9 mouse cellular contexts compared by ENCODE assay signal in genomic region chr17:34651507-34652221, GRCm38 (mm10). TPM values are rescaled to one million over a fixed set of nuclear protein-coding genes. Genes with fewer than 3 reads are reported as not detected.
DNase-seq lines count a peak whose midpoint lies in the region; ATAC-seq and TF ChIP-seq lines count a peak whose summit lies in the region.
"Had no signal": no experiment of that assay in that cellular context is flagged by ENCODE, and none has a peak within 500 bp of the region (broad histone marks: within the 10 kb centered on the region; RNA-seq: fewer than 3 reads in every experiment).

No protein-coding gene starts in this region.

- TF ChIP-seq EP300 in liver, embryonic 14.5 days (IDR thresholded peaks at IDR 0.05; ENCODE audit: low read depth), result no peak

- H3K9ac ChIP-seq in liver, adult 2 months (ENCODE audit: low read depth, low read length), result no peak overlapping the region
- H3K9ac ChIP-seq in liver, embryonic 12.5 days, result no peak overlapping the region
- H3K9ac ChIP-seq in liver, embryonic 14.5 days (replicated peaks), result no peak overlapping the region
- H3K9ac ChIP-seq in hindbrain, embryonic 12.5 days, result no peak overlapping the region
- H3K9ac ChIP-seq: lung, embryonic 15.5 days had no signal

- H3K4me2 ChIP-seq in liver, embryonic 12.5 days, result no peak overlapping the region
- no peak overlapping the region for H3K4me2 ChIP-seq in liver, embryonic 14.5 days (ENCODE audit: low read depth)
- no peak overlapping the region for H3K4me2 ChIP-seq in hindbrain, embryonic 12.5 days (replicated peaks)
- H3K4me2 ChIP-seq: lung, embryonic 15.5 days had no signal

- TF ChIP-seq CTCF in liver, adult 2 months (IDR thresholded peaks at IDR 0.05; ENCODE audit: low read depth, low read length), result peak; percentile 66
- peak; percentile 81 for TF ChIP-seq CTCF in liver, embryonic 14.5 days (IDR thresholded peaks at IDR 0.05; ENCODE audit: low read depth)

- H3K79me2 ChIP-seq in liver, adult 2 months (ENCODE audit: control insufficient read depth, insufficient read depth, low read length), result no peaks in the 10 kb centered on the region

- 62% methylated on average over 19 of the region's 19 CpGs for WGBS in liver, adult 2 months
- 59% methylated on average over 19 of the region's 19 CpGs for WGBS in liver, embryonic 12.5 days (ENCODE audit: insufficient replicate concordance)
- 56% methylated on average over 19 of the region's 19 CpGs for WGBS in liver, embryonic 14.5 days (ENCODE audit: insufficient replicate concordance)
- WGBS in hindbrain, embryonic 12.5 days, result 49% methylated on average over 19 of the region's 19 CpGs

- no peak for TF ChIP-seq POLR2A in liver, adult 2 months (IDR thresholded peaks at IDR 0.05; ENCODE audit: extremely low read depth, insufficient read depth, low read length)

- H3K36me3 ChIP-seq in liver, adult 2 months (ENCODE audit: control insufficient read depth, insufficient read depth, low read length), result peaks cover 3% of the 10 kb centered on the region; the same call in 1 of the 2 replicates
- H3K36me3 ChIP-seq in liver, embryonic 12.5 days, result peaks cover 68% of the 10 kb centered on the region
- H3K36me3 ChIP-seq in liver, embryonic 14.5 days (replicated peaks; ENCODE audit: control insufficient read depth, insufficient read depth, low read depth), result peaks cover 2% of the 10 kb centered on the region
- peaks cover 61% of the 10 kb centered on the region for H3K36me3 ChIP-seq in hindbrain, embryonic 12.5 days

- H3K4me3 ChIP-seq in liver, adult 2 months (ENCODE audit: insufficient read depth, low read depth, low read length), result no peak overlapping the region
- H3K4me3 ChIP-seq in liver, embryonic 12.5 days, result no peak overlapping the region
- no peak overlapping the region for H3K4me3 ChIP-seq in liver, embryonic 14.5 days (ENCODE audit: insufficient read depth in 1 of 2, low read depth in 2 of 2, low read length in 2 of 2)
- no peak overlapping the region for H3K4me3 ChIP-seq in hindbrain, embryonic 12.5 days
- H3K4me3 ChIP-seq: lung, embryonic 15.5 days had no signal

- no peaks in the 10 kb centered on the region for H3K27me3 ChIP-seq in liver, adult 2 months (ENCODE audit: control insufficient read depth, insufficient read depth, low read length)
- no peaks in the 10 kb centered on the region for H3K27me3 ChIP-seq in liver, embryonic 12.5 days (replicated peaks)
- H3K27me3 ChIP-seq in liver, embryonic 14.5 days (ENCODE audit: control insufficient read depth, insufficient read depth, low read length), result no peaks in the 10 kb centered on the region
- no peaks in the 10 kb centered on the region for H3K27me3 ChIP-seq in hindbrain, embryonic 12.5 days
- H3K27me3 ChIP-seq: lung, embryonic 15.5 days had no signal

- H3K9me3 ChIP-seq in liver, embryonic 12.5 days (replicated peaks), result no peaks in the 10 kb centered on the region
- no peaks in the 10 kb centered on the region for H3K9me3 ChIP-seq in liver, embryonic 14.5 days (ENCODE audit: control insufficient read depth, low read length)
- H3K9me3 ChIP-seq in hindbrain, embryonic 12.5 days (replicated peaks), result no peaks in the 10 kb centered on the region
- H3K9me3 ChIP-seq: lung, embryonic 15.5 days had no signal

- H3K4me1 ChIP-seq in liver, adult 2 months (ENCODE audit: control insufficient read depth, insufficient read depth, low read length), result peaks cover 6% of the 10 kb centered on the region; the same call in 1 of the 2 replicates
- H3K4me1 ChIP-seq in liver, embryonic 12.5 days, result peaks cover 20% of the 10 kb centered on the region
- H3K4me1 ChIP-seq in liver, embryonic 14.5 days (replicated peaks; ENCODE audit: control insufficient read depth in 2 of 2, insufficient read depth in 2 of 2, low read length in 1 of 2), result peaks cover 3 to 7% of the 10 kb centered on the region in 2 experiments
- H3K4me1 ChIP-seq in hindbrain, embryonic 12.5 days, result peaks cover 14% of the 10 kb centered on the region

- no peak overlapping the region for H3K27ac ChIP-seq in liver, adult 2 months (replicated peaks; ENCODE audit: insufficient read depth, low read depth, low read length)
- no peak overlapping the region for H3K27ac ChIP-seq in liver, embryonic 12.5 days
- no peak overlapping the region for H3K27ac ChIP-seq in liver, embryonic 14.5 days
- H3K27ac ChIP-seq in hindbrain, embryonic 12.5 days, result no peak overlapping the region
- H3K27ac ChIP-seq: lung, embryonic 15.5 days had no signal

- DNase-seq in cerebellum, adult 11-12 months, result peak; percentile 43
- no peak for DNase-seq in cerebellum, adult 11 months
- no peak for DNase-seq in liver, adult 2 months (ENCODE audit: extremely low read depth, low read depth, low spot score)
- peak; percentile 64 for DNase-seq in adrenal gland, postnatal 25 days
- no peak for DNase-seq in liver, embryonic 14.5 days (ENCODE audit: low read depth in 3 of 3, low spot score in 3 of 3)

- ATAC-seq in liver, embryonic 12.5 days, result no peak
- no peak for ATAC-seq in liver, embryonic 14.5 days (ENCODE audit: insufficient read depth)
- ATAC-seq in inflammation-experienced regulatory T-cells, adult 6 months, result no peak
- no peak for ATAC-seq in hindbrain, embryonic 12.5 days (ENCODE audit: low FRiP score)

RNA-seq across cellular contexts. Expression of gene Atf6b, which starts 4.7 kb away (rescaled TPM):
- total RNA-seq in liver, adult 2 months (2014; rRNA removed), result 4.4 and 6.6 TPM in 2 replicates
- polyA plus RNA-seq in liver, adult 2 months (2012; rRNA removed), result 29.8 and 34.6 TPM in 2 replicates
- 37.0 and 37.3 TPM in 2 replicates for polyA plus RNA-seq in liver, embryonic 12.5 days (2016; fragmentation: Nextera tagmentation; extraction: Ambion mirVana)
- 50.4 and 52.5 TPM in 2 replicates for total RNA-seq in adrenal gland, postnatal 25 days (2021)
- 15.5 and 16.6 TPM in 2 replicates for polyA plus RNA-seq in liver, embryonic 14.5 days (2012; rRNA removed)
- 11.3 and 12.6 TPM in 2 replicates for polyA plus RNA-seq in liver, embryonic 14.5 days (2014; fragmentation: Nextera tagmentation; extraction: Ambion mirVana)
- 10 to 100 TPM; 19.0 to 21.9 (median 19.3) TPM for polyA plus RNA-seq in inflammation-experienced regulatory T-cells, adult 6 months (2017; shearing (Covaris generic))
- 114 and 119 TPM in 2 replicates for polyA plus RNA-seq in hindbrain, embryonic 12.5 days (2016; fragmentation: Nextera tagmentation; extraction: Ambion mirVana)

RNA-seq across cellular contexts. Expression of gene Fkbpl, which starts 7.1 kb away (rescaled TPM):
- total RNA-seq in liver, adult 2 months (2014; rRNA removed), result 4.2 and 5.3 TPM in 2 replicates
- 2.0 and 3.0 TPM in 2 replicates for polyA plus RNA-seq in liver, adult 2 months (2012; rRNA removed)
- polyA plus RNA-seq in liver, embryonic 12.5 days (2016; fragmentation: Nextera tagmentation; extraction: Ambion mirVana), result 6.7 and 7.1 TPM in 2 replicates
- total RNA-seq in adrenal gland, postnatal 25 days (2021), result 13.4 TPM in 2 replicates
- 0.47 and 1.6 TPM in 2 replicates for polyA plus RNA-seq in liver, embryonic 14.5 days (2012; rRNA removed)
- polyA plus RNA-seq in liver, embryonic 14.5 days (2014; fragmentation: Nextera tagmentation; extraction: Ambion mirVana), result 2.9 and 3.2 TPM in 2 replicates
- 1 to 10 TPM; 4.4 to 5.8 (median 5.2) TPM for polyA plus RNA-seq in inflammation-experienced regulatory T-cells, adult 6 months (2017; shearing (Covaris generic))
- polyA plus RNA-seq in hindbrain, embryonic 12.5 days (2016; fragmentation: Nextera tagmentation; extraction: Ambion mirVana), result 15.7 and 16.2 TPM in 2 replicates

RNA-seq across cellular contexts. Expression of gene Tnxb, which starts 18.7 kb away (rescaled TPM):
- total RNA-seq in liver, adult 2 months (2014; rRNA removed), result 3.6 and 5.6 TPM in 2 replicates
- polyA plus RNA-seq in liver, adult 2 months (2012; rRNA removed), result 2.4 and 3.5 TPM in 2 replicates
- polyA plus RNA-seq in liver, embryonic 12.5 days (2016; fragmentation: Nextera tagmentation; extraction: Ambion mirVana), result 0.04 and 0.05 TPM in 2 replicates
- 23.7 and 25.4 TPM in 2 replicates for total RNA-seq in adrenal gland, postnatal 25 days (2021)
- polyA plus RNA-seq in liver, embryonic 14.5 days (2012; rRNA removed), result 0.17 and 0.21 TPM in 2 replicates
- 0.10 and 0.13 TPM in 2 replicates for polyA plus RNA-seq in liver, embryonic 14.5 days (2014; fragmentation: Nextera tagmentation; extraction: Ambion mirVana)
- not detected for polyA plus RNA-seq in inflammation-experienced regulatory T-cells, adult 6 months (2017; shearing (Covaris generic))
- 0.04 and 0.05 TPM in 2 replicates for polyA plus RNA-seq in hindbrain, embryonic 12.5 days (2016; fragmentation: Nextera tagmentation; extraction: Ambion mirVana)

RNA-seq across cellular contexts. Expression of gene Prrt1, which starts 22.3 kb away (rescaled TPM):
- not detected in 2 replicates for total RNA-seq in liver, adult 2 months (2014; rRNA removed)
- 0.32 and 0.39 TPM in 2 replicates for polyA plus RNA-seq in liver, adult 2 months (2012; rRNA removed)
- polyA plus RNA-seq in liver, embryonic 12.5 days (2016; fragmentation: Nextera tagmentation; extraction: Ambion mirVana), result not detected in 2 replicates
- total RNA-seq in adrenal gland, postnatal 25 days (2021), result 10.8 and 13.5 TPM in 2 replicates
- polyA plus RNA-seq in liver, embryonic 14.5 days (2012; rRNA removed), result 0.04 and 0.11 TPM in 2 replicates
- polyA plus RNA-seq in liver, embryonic 14.5 days (2014; fragmentation: Nextera tagmentation; extraction: Ambion mirVana), result not detected in 2 replicates
- 1 to 10 TPM in 2 of 3 experiments, under 1 TPM in 1; 0.79 to 4.0 (median 3.7) TPM for polyA plus RNA-seq in inflammation-experienced regulatory T-cells, adult 6 months (2017; shearing (Covaris generic))
- 3.0 and 3.1 TPM in 2 replicates for polyA plus RNA-seq in hindbrain, embryonic 12.5 days (2016; fragmentation: Nextera tagmentation; extraction: Ambion mirVana)

RNA-seq across cellular contexts. Expression of gene Ppt2, which starts 23.4 kb away (rescaled TPM):
- total RNA-seq in liver, adult 2 months (2014; rRNA removed), result 22.5 and 28.5 TPM in 2 replicates
- polyA plus RNA-seq in liver, adult 2 months (2012; rRNA removed), result 38.5 and 46.7 TPM in 2 replicates
- polyA plus RNA-seq in liver, embryonic 12.5 days (2016; fragmentation: Nextera tagmentation; extraction: Ambion mirVana), result 13.7 and 13.9 TPM in 2 replicates
- total RNA-seq in adrenal gland, postnatal 25 days (2021), result 56.9 and 61.1 TPM in 2 replicates
- 10.4 and 11.6 TPM in 2 replicates for polyA plus RNA-seq in liver, embryonic 14.5 days (2012; rRNA removed)
- polyA plus RNA-seq in liver, embryonic 14.5 days (2014; fragmentation: Nextera tagmentation; extraction: Ambion mirVana), result 10.5 and 12.9 TPM in 2 replicates
- polyA plus RNA-seq in inflammation-experienced regulatory T-cells, adult 6 months (2017; shearing (Covaris generic)), result 10 to 100 TPM; 18.8 to 22.9 (median 20.6) TPM
- 20.9 and 21.7 TPM in 2 replicates for polyA plus RNA-seq in hindbrain, embryonic 12.5 days (2016; fragmentation: Nextera tagmentation; extraction: Ambion mirVana)

Comparison
In these comparisons a context has a peak if more than half of its experiments do, and no peak if none do; other contexts are left out.
1. DNase-seq: peak in cerebellum, adult 11-12 months (single experiment) and adrenal gland, postnatal 25 days (single experiment); none in cerebellum, adult 11 months (single experiment), liver, adult 2 months (single experiment) and liver, embryonic 14.5 days (0 of 3).